Mouse (Mus musculus) testis, adult 2 months (tissue): ENCODE data around the gene Ret. TPM values are rescaled to one million over a fixed set of nuclear protein-coding genes. Genes with fewer than 3 reads are reported as not detected.

Source experiments
- H3K27ac ChIP-seq: fragments of 200-500 bp; 2 replicates; pipeline ENCODE4 v1.5.1; 2012; ENCODE audit warnings: low read depth, low read length; ENCODE audit not compliant: control insufficient read depth, insufficient read depth
- H3K27me3 ChIP-seq: fragments of 200-500 bp; 2 replicates; pipeline ENCODE4 v1.6.1; 2012; ENCODE audit warnings: mild to moderate bottlenecking, low read length, moderate library complexity; ENCODE audit not compliant: control insufficient read depth, insufficient read depth
- H3K36me3 ChIP-seq: fragments of 200-500 bp; 2 replicates; pipeline ENCODE4 v1.6.1; 2012; ENCODE audit warnings: mild to moderate bottlenecking, low read length; ENCODE audit not compliant: control insufficient read depth, insufficient read depth
- H3K4me1 ChIP-seq: fragments of 200-500 bp; 2 replicates; pipeline ENCODE4 v1.6.1; 2012; ENCODE audit warnings: low read length; ENCODE audit not compliant: control insufficient read depth, insufficient read depth
- H3K4me3 ChIP-seq: fragments of 200-500 bp; 2 replicates; pipeline ENCODE4 v1.5.1; 2012; ENCODE audit warnings: low read depth, mild to moderate bottlenecking, low read length, moderate library complexity, mixed read lengths; ENCODE audit not compliant: control insufficient read depth
- CTCF ChIP-seq: fragments of 200-500 bp; IDR thresholded peaks from 2 replicates; pipeline ENCODE4 v1.5.1; 2012; ENCODE audit warnings: low read depth, mild to moderate bottlenecking, inconsistent platforms, low read length, moderate library complexity; ENCODE audit not compliant: control insufficient read depth, insufficient read depth, insufficient replicate concordance
- POLR2A ChIP-seq: fragments of 200-500 bp; IDR thresholded peaks from 2 replicates; pipeline ENCODE4 v1.6.1; 2012; ENCODE audit warnings: low read depth, mild to moderate bottlenecking, inconsistent platforms, low read length, moderate library complexity; ENCODE audit not compliant: control insufficient read depth
- polyA plus RNA-seq: library from polyadenylated mRNA; depleted of rRNA; stranded (reverse); fragments of >200 nt; gene quantifications from 2 replicates; pipeline ENCODE4 v1.2.3, GENCODE M21; 2012

Gene Ret
- polyA plus RNA-seq, 1 experiment: 0.81 TPM

GRCm38 (mm10) chr6:118163086-118163485 lies 34.4 kb downstream of the Ret start:
- Histone ChIP-seq H3K27me3 (no peaks in the 10 kb centered on the region), H3K4me3 (no peak overlapping the region), H3K4me1 (no peaks in the 10 kb centered on the region), H3K27ac (no peak overlapping the region), H3K36me3 (no peaks in the 10 kb centered on the region)
- no peak for TF ChIP-seq CTCF
- TF ChIP-seq POLR2A: no peak

GRCm38 (mm10) chr6:118162457-118163082 lies 34.9 kb downstream of the Ret start:
- no peaks in the 10 kb centered on the region for H3K36me3 ChIP-seq
- no peak overlapping the region for H3K4me3 ChIP-seq
- TF ChIP-seq POLR2A (no peak), CTCF (no peak)
- H3K27me3 ChIP-seq: no peaks in the 10 kb centered on the region
- H3K27ac ChIP-seq: no peak overlapping the region
- H3K4me1 ChIP-seq: no peaks in the 10 kb centered on the region

- H3K36me3 ChIP-seq: no peaks in the 10 kb centered on the region
- H3K27me3 ChIP-seq: no peaks in the 10 kb centered on the region
- no peaks in the 10 kb centered on the region for H3K4me1 ChIP-seq
- TF ChIP-seq POLR2A (no peak), CTCF (no peak)
- no peak overlapping the region for H3K4me3 ChIP-seq
- H3K27ac ChIP-seq: no peak overlapping the region
Observed at GRCm38 (mm10) chr6:118153091-118153490, 44.4 kb downstream of the Ret start.

GRCm38 (mm10) chr6:118150988-118151387 lies 46.5 kb downstream of the Ret start:
- Histone ChIP-seq H3K4me1 (no peaks in the 10 kb centered on the region), H3K4me3 (no peak overlapping the region), H3K36me3 (no peaks in the 10 kb centered on the region), H3K27ac (no peak overlapping the region), H3K27me3 (no peaks in the 10 kb centered on the region)
- TF ChIP-seq CTCF: no peak
- TF ChIP-seq POLR2A: no peak

- Histone ChIP-seq H3K4me3 (no peak overlapping the region), H3K4me1 (no peaks in the 10 kb centered on the region), H3K27ac (no peak overlapping the region), H3K36me3 (no peaks in the 10 kb centered on the region), H3K27me3 (no peaks in the 10 kb centered on the region)
- TF ChIP-seq CTCF (no peak), POLR2A (no peak)
Observed at GRCm38 (mm10) chr6:118150538-118150937, 47.0 kb downstream of the Ret start.

GRCm38 (mm10) chr6:118150128-118150527 lies 47.4 kb downstream of the Ret start:
- Histone ChIP-seq H3K27me3 (no peaks in the 10 kb centered on the region), H3K36me3 (no peaks in the 10 kb centered on the region), H3K4me1 (no peaks in the 10 kb centered on the region), H3K27ac (no peak overlapping the region), H3K4me3 (no peak overlapping the region)
- TF ChIP-seq POLR2A: no peak
- TF ChIP-seq CTCF: no peak

GRCm38 (mm10) chr6:118140961-118141360 lies 56.6 kb downstream of the Ret start:
- H3K4me3 ChIP-seq: no peak overlapping the region
- no peak overlapping the region for H3K27ac ChIP-seq
- TF ChIP-seq CTCF: no peak
- TF ChIP-seq POLR2A: no peak
- H3K36me3 ChIP-seq: no peaks in the 10 kb centered on the region
- H3K4me1 ChIP-seq: peaks cover 3% of the 10 kb centered on the region
- H3K27me3 ChIP-seq: no peaks in the 10 kb centered on the region
